Mouse (Mus musculus) lung, postnatal 0 days (tissue): ENCODE data around the gene Ago4.

Source experiments
- CTCF ChIP-seq: IDR thresholded peaks from 2 replicates; pipeline ENCODE4 v1.5.1; 2016; ENCODE audit warnings: antibody characterized with exemption, mild to moderate bottlenecking
- EP300 ChIP-seq: IDR thresholded peaks from 2 replicates; pipeline ENCODE4 v1.6.1; 2016; ENCODE audit warnings: antibody characterized with exemption, mild to moderate bottlenecking, control low read depth

GRCm38 (mm10) chr4:126496963-126497362 is 36.3 kb downstream of the Ago4 start:
- TF ChIP-seq CTCF: no peak
- TF ChIP-seq EP300: no peak
